Mouse (Mus musculus) embryonic facial prominence, embryonic 11.5 days (tissue): ENCODE measurements around the gene Eid2b. TPM values are rescaled to one million over a fixed set of nuclear protein-coding genes. Genes with fewer than 3 reads are reported as not detected.
"Not testable (repeated sequence)": the region's sequence is repeated elsewhere in the genome, so short reads cannot be mapped to it uniquely, and the experiment has no call there.

Experiments used
- ATAC-seq: fragments of 200-750 bp; cut with Nextera tagmentation; replicated peaks from 2 replicates; pipeline ENCODE4 v1.8.0; 2017; ENCODE audit warnings: low read depth; ENCODE audit not compliant: insufficient number of reproducible peaks, low FRiP score, low TSS enrichment
- DNase-seq: peaks from one replicate; pipeline ENCODE4 v3.0.0-alpha.2; 2015; ENCODE audit warnings: low spot score
- H3K27ac ChIP-seq: fragments of 300-500 bp; sonication (generic); replicated peaks from 2 replicates; pipeline ENCODE4 v1.5.1; 2014; ENCODE audit warnings: mild to moderate bottlenecking, low read depth, low read length, control low read depth
- H3K27me3 ChIP-seq: fragments of 300-500 bp; sonication (generic); 2 replicates; pipeline ENCODE4 v1.6.1; 2014; ENCODE audit warnings: mild to moderate bottlenecking, low read length, moderate library complexity, mixed read lengths; ENCODE audit not compliant: control insufficient read depth, insufficient read depth
- H3K36me3 ChIP-seq: fragments of 300-500 bp; sonication (generic); replicated peaks from 2 replicates; pipeline ENCODE4 v1.6.1; 2014; ENCODE audit warnings: low read depth, mild to moderate bottlenecking, low read length, moderate library complexity, mixed read lengths; ENCODE audit not compliant: control insufficient read depth, insufficient read depth
- H3K4me1 ChIP-seq: fragments of 300-500 bp; sonication (generic); 2 replicates; pipeline ENCODE4 v1.6.1; 2014; ENCODE audit warnings: low read length, mixed read lengths; ENCODE audit not compliant: control insufficient read depth, insufficient read depth
- H3K4me2 ChIP-seq: fragments of 300-500 bp; sonication (generic); 2 replicates; pipeline ENCODE4 v1.6.1; 2014; ENCODE audit warnings: low read depth, mild to moderate bottlenecking, control low read depth, low read length, moderate library complexity
- H3K4me3 ChIP-seq: fragments of 300-500 bp; sonication (generic); 2 replicates; pipeline ENCODE4 v1.5.1; 2014; ENCODE audit warnings: low read depth, low read length, control low read depth
- H3K9ac ChIP-seq: fragments of 300-500 bp; sonication (generic); replicated peaks from 2 replicates; pipeline ENCODE4 v1.6.1; 2014; ENCODE audit warnings: mild to moderate bottlenecking, control low read depth, low read length
- H3K9me3 ChIP-seq: fragments of 300-500 bp; sonication (generic); replicated peaks from 2 replicates; pipeline ENCODE4 v1.6.1; 2016; ENCODE audit warnings: mild to moderate bottlenecking, low read length, inconsistent platforms, mixed read lengths; ENCODE audit not compliant: control insufficient read depth
- WGBS: fragments of 180-500 bp; shearing (Covaris S2); extraction: QIAGEN DNeasy Blood & Tissue Kit; methylation state at CpG from one replicate; pipeline ENCODE4 v1.1.7; 2014; 5-methylcytosine and 5-hydroxymethylcytosine counted together
- polyA plus RNA-seq: library from polyadenylated mRNA; unstranded; fragments of >200 nt; fragmentation: Nextera tagmentation; extraction: Ambion mirVana; gene quantifications from 2 replicates; pipeline ENCODE4 v1.2.1, GENCODE M21; 2014

The Eid2b gene
- 13.7 and 17.5 TPM in 2 replicates for polyA plus RNA-seq

DNA sequence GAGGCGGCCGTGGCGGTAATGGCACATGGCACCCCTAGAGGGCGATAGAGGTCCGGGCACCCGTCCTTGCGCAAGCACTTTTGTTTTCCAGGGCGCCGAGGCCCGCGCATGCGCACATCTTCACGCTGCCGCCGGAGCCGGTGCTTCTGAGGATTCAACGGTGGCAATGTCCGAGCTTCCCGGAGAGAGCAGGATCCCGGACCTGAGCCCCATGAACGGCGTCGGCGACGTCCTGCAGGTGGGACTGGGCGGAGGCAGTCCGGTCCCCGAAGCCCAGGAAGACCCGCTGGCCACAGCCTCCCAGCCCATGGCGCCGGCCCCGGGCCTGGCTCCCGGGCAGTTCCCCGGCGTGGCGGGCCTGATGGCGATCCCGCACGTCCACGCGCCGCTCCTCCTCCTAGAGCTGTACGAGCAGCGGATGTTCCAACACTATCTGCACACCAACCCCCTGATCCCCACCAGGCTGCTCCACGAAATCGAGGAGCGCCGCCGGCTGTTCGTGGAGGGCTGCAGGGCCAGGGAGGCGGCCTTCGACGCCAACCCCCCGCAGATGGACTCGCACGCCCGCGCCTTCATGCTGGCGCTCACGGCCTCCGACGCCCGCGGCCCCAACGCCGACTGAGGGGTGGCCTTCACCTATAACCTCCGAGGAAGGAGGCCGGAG, at the start of gene Eid2b:
TSS of gene Eid2b (plus strand) at position 125 of the 664 bp plus-strand sequence.
- Histone ChIP-seq H3K4me2 (peak within 1 kb of the TSS; percentile 85), H3K27me3 (no peaks in the 10 kb centered on the region), H3K9ac (peak within 1 kb of the TSS; percentile 90), H3K36me3 (no peaks in the 10 kb centered on the region), H3K9me3 (no peaks in the 10 kb centered on the region), H3K4me3 (peak within 1 kb of the TSS; percentile 59), H3K27ac (peak within 1 kb of the TSS; percentile 52; the same call in 1 of the 2 replicates), H3K4me1 (no peaks in the 10 kb centered on the region)
- ATAC-seq = peak; percentile 79
- WGBS = 3% methylated on average over 67 of the region's 68 CpGs
- peak; percentile 95 for DNase-seq

DNA sequence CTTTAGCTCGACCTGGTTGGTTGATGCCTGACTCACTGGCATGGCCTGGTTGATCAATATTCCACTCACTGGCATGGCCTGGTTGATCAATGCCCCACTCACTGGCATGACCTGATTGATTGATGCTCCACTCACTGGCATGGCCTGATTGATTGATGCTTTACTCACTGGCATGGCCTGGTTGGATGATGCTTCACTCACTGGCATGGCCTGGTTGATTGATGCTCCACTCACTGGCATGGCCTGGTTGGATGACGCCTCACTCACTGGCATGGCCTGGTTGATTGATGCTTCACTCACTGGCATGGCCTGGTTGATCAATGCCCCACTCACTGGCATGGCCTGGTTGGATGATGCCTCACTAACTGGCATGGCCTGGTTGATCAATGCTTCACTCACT, 33.6 kb upstream of the Eid2b start:
- not testable (repeated sequence) for DNase-seq, H3K27me3 ChIP-seq, H3K4me1 ChIP-seq, H3K9ac ChIP-seq, H3K9me3 ChIP-seq, H3K27ac ChIP-seq, H3K4me3 ChIP-seq, ATAC-seq, H3K4me2 ChIP-seq, H3K36me3 ChIP-seq
- 70% methylated on average over 2 of the region's 2 CpGs for WGBS

DNA sequence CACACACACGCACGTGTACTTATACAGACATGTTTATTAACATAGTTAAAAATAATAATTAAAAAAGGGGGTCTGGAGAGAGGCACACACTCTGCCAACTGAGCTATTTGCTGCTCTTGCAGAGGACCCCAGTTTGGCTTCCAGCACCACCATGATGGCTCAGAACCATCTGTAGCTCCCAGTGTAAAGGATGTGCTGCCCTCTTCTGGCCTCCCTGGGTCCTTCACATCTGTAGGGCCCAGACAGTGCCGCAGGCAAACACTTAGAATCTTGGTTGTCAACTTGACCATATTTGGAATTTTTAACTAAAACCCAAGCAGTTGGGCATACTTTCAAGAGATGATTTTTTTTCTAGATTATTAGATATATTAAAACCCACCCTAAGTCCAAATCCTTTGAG, 28.6 kb upstream of the Eid2b start:
- no peak for DNase-seq
- H3K36me3 ChIP-seq = no peaks in the 10 kb centered on the region
- H3K9me3 ChIP-seq = no peaks in the 10 kb centered on the region
- no peak overlapping the region for H3K4me3 ChIP-seq
- ATAC-seq = no peak
- H3K9ac ChIP-seq = no peak overlapping the region
- H3K4me1 ChIP-seq = no peaks in the 10 kb centered on the region
- no peaks in the 10 kb centered on the region for H3K27me3 ChIP-seq
- WGBS = 84% methylated on average over 3 of the region's 3 CpGs
- no peak overlapping the region for H3K27ac ChIP-seq
- no peak overlapping the region for H3K4me2 ChIP-seq

DNA sequence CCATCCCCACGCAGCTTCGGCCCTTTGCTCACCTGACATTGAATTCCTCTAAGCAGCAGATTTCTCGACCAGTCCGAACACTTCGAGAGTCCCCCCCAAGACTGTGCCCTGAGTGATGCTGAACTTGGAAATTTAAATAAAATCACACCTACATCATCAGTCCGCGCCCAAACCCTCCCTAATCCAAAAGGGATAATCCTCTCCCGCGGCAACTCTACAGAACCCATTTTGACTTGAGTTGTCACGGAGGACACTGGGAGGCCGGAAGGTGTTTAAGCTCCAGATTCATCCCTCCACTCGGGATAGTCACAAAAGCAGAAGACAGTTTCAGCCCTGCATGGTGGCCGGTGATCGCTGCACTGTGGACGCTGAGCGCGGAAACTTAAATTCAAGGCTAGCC, 25.6 kb upstream of the Eid2b start:
- no peak for ATAC-seq
- no peak for DNase-seq

DNA sequence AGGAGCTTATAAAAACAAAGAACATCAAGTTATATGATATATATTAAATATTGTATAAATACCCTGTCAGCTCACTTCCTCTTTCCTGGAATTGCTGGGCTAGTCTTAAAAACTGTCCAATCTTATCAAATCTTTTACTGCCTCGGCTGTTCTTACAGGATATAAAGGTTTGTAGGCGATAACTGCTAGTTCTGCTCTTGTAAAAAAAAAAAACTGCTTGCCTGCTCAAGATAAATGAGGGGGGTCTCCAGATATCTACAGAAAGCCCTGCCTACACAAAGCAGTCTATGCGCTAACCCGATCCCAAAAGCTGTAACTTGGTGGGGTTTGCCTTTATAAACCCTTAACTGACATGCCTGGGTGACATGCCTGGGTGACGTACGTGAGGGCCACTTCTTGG, 22.9 kb upstream of the Eid2b start:
- no peaks in the 10 kb centered on the region for H3K4me1 ChIP-seq
- DNase-seq (no peak), ATAC-seq (no peak)
- 88% methylated on average over 6 of the region's 6 CpGs for WGBS
- H3K27me3 ChIP-seq = no peaks in the 10 kb centered on the region
- H3K9ac ChIP-seq = no peak overlapping the region
- no peak overlapping the region for H3K4me2 ChIP-seq
- no peaks in the 10 kb centered on the region for H3K36me3 ChIP-seq
- H3K9me3 ChIP-seq = no peaks in the 10 kb centered on the region
- H3K27ac ChIP-seq = no peak overlapping the region
- H3K4me3 ChIP-seq = no peak overlapping the region

More for the DNA sequence above, 25.6 kb upstream of the Eid2b start:
- WGBS = 91% methylated on average over 17 of the region's 17 CpGs
- Histone ChIP-seq H3K36me3 (no peaks in the 10 kb centered on the region), H3K9ac (no peak overlapping the region), H3K9me3 (no peaks in the 10 kb centered on the region), H3K27me3 (no peaks in the 10 kb centered on the region), H3K27ac (no peak overlapping the region), H3K4me3 (no peak overlapping the region), H3K4me1 (no peaks in the 10 kb centered on the region), H3K4me2 (no peak overlapping the region)

DNA sequence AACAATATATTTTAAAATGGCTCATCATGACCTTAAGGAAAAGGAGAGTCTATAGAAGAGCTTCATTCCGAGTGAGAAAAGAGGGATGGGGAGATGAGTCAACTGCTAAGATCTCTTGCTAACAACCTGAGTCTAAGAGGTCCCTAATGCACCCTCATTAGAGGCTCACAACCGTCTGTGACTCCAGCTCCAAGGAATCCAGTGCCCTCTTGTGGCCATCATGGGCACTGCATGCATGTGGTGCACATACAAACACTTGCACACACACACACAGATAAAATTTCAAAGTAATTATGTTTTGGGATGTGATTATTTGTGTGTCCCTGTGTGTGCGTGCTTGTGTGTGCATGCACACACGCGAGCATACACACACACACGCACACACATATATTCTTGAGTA, 22.1 kb upstream of the Eid2b start:
- Histone ChIP-seq H3K9ac (no peak overlapping the region), H3K4me2 (no peak overlapping the region), H3K9me3 (no peaks in the 10 kb centered on the region), H3K27me3 (no peaks in the 10 kb centered on the region), H3K4me1 (no peaks in the 10 kb centered on the region), H3K27ac (no peak overlapping the region), H3K36me3 (no peaks in the 10 kb centered on the region), H3K4me3 (no peak overlapping the region)
- ATAC-seq (no peak), DNase-seq (no peak)
- 75% methylated on average over 6 of the region's 6 CpGs for WGBS

DNA sequence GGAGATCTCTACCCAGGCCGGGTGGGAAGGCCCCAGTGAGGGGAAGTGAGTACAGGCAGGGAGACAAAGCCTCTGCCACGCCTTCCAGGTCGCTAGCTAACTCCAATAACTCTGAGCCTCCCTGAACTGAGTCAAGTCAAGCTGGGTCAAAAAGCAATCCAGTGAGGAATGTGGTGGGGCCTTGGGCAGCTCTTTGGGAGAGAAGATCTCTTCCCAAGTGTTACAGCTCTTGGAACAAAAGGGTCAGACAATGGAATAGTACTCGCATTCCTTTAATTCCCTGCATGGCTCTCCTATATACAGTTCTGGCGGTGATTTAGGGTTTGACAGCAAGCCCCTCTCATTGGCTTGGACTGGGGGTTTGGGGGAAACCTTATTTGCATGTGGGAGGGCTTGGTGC, 14.7 kb upstream of the Eid2b start:
- H3K9ac ChIP-seq = no peak overlapping the region
- H3K4me1 ChIP-seq = no peaks in the 10 kb centered on the region
- H3K4me3 ChIP-seq = no peak overlapping the region
- no peak for DNase-seq
- ATAC-seq = no peak
- H3K27me3 ChIP-seq = no peaks in the 10 kb centered on the region
- WGBS = 38% methylated on average over 5 of the region's 5 CpGs
- no peak overlapping the region for H3K4me2 ChIP-seq
- no peaks in the 10 kb centered on the region for H3K36me3 ChIP-seq
- H3K9me3 ChIP-seq = no peaks in the 10 kb centered on the region
- H3K27ac ChIP-seq = no peak overlapping the region

DNA sequence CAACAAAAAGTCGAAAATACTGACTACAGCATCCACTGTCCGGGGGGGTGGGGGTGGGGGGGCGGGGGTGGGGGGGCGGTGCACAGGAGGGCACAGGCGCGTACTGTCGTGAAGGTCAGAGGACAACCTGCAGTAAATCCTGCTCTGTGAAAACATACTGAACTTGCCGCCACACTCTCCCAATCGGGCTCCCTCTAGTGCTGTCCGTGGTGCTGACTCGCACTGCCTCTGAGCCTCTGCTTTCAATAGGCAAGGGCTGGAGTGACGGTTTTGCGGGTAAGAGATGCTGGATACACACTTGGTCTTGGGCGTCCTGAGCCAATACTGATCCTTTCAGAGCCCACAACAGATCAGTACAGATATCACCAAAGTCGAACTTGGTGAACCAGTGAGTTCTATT, 13.8 kb upstream of the Eid2b start:
- Histone ChIP-seq H3K36me3 (no peaks in the 10 kb centered on the region), H3K27me3 (no peaks in the 10 kb centered on the region), H3K4me3 (no peak overlapping the region), H3K4me2 (no peak overlapping the region), H3K9ac (no peak overlapping the region), H3K9me3 (no peaks in the 10 kb centered on the region), H3K4me1 (no peaks in the 10 kb centered on the region), H3K27ac (no peak overlapping the region)
- DNase-seq (peak; percentile 92), ATAC-seq (no peak)
- 7% methylated on average over 15 of the region's 15 CpGs for WGBS
